Mouse (Mus musculus): ENCODE data around the gene Wnt8b.

GRCm38 (mm10) chr19:44476541-44476940, 16.7 kb upstream of the Wnt8b start:
- TF ChIP-seq TAL1 (IDR thresholded peaks at IDR 0.05; ENCODE audit: low read length) (no peak), GATA1 (IDR thresholded peaks at IDR 0.05; ENCODE audit: low read length) (no peak)
